Mouse (Mus musculus): ENCODE measurements at regions not wholly inside any gene's neighbourhood (a gene's known extent, or its start where the extent isn't known, plus 50 kb on each side); places are given as distances from the start of the nearest gene placed in this dataset.

DNA sequence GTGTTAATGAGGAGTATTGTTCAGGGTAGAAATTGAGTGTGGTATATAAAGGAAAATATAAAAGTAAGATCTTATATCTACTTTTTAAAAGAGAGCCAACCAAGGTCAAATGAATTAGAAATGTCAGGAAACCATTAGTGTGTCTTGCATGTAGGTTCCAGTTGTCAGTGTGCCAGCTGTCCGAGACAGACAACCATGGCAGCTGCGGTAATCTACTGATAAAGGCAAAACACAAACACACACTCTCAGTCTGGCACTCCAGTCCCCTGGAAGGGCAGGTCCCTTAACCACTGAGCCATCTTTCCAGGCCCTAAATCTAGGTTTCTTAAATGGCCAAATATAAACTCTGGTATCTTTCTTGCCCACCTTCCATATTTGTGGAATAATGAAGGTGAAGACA is 294.6 kb downstream of the Slc30a10 start:
- H3K36me3 ChIP-seq (ENCODE audit: control insufficient read depth, insufficient read depth, low read length), result no peaks in the 10 kb centered on the region
- no peaks in the 10 kb centered on the region for H3K27me3 ChIP-seq (ENCODE audit: control insufficient read depth, insufficient read depth, low read length)
- ATAC-seq (ENCODE audit: insufficient number of reproducible peaks, low FRiP score, low TSS enrichment, low read depth) (no peak), DNase-seq (ENCODE audit: low spot score) (no peak)
- no peaks in the 10 kb centered on the region for H3K4me1 ChIP-seq (ENCODE audit: control insufficient read depth, insufficient read depth, low read length)
- H3K4me2 ChIP-seq (ENCODE audit: low read depth, severe bottlenecking), result no peak overlapping the region
- H3K9ac ChIP-seq (ENCODE audit: low read length), result no peak overlapping the region
- H3K4me3 ChIP-seq (ENCODE audit: low read depth, low read length), result no peak overlapping the region
- H3K9me3 ChIP-seq (ENCODE audit: control insufficient read depth, low read length), result no peaks in the 10 kb centered on the region
- WGBS, result 94% methylated on average over 2 of the region's 2 CpGs
- H3K27ac ChIP-seq (replicated peaks; ENCODE audit: low read depth, low read length), result no peak overlapping the region

GRCm38 (mm10) chr1:185754486-185755290 is 300.0 kb downstream of the Slc30a10 start:
- WGBS, result 26% methylated on average over 13 of the region's 13 CpGs
- no peak overlapping the region for H3K27ac ChIP-seq (replicated peaks; ENCODE audit: low read depth, low read length)

GRCm38 (mm10) chr1:185757376-185757775 is 302.7 kb downstream of the Slc30a10 start:
- no peaks in the 10 kb centered on the region for H3K9me3 ChIP-seq (ENCODE audit: control insufficient read depth, low read length)
- H3K27ac ChIP-seq (replicated peaks; ENCODE audit: low read depth, low read length), result no peak overlapping the region
- no peak for DNase-seq (ENCODE audit: low spot score)
- no peak overlapping the region for H3K4me3 ChIP-seq (ENCODE audit: low read depth, low read length)
- H3K27me3 ChIP-seq (ENCODE audit: control insufficient read depth, insufficient read depth, low read length), result no peaks in the 10 kb centered on the region
- 86% methylated on average over 2 of the region's 2 CpGs for WGBS
- no peaks in the 10 kb centered on the region for H3K4me1 ChIP-seq (ENCODE audit: control insufficient read depth, insufficient read depth, low read length)
- no peak overlapping the region for H3K9ac ChIP-seq (ENCODE audit: low read length)
- ATAC-seq (ENCODE audit: insufficient number of reproducible peaks, low FRiP score, low TSS enrichment, low read depth), result no peak
- H3K36me3 ChIP-seq (ENCODE audit: control insufficient read depth, insufficient read depth, low read length), result no peaks in the 10 kb centered on the region
- no peak overlapping the region for H3K4me2 ChIP-seq (ENCODE audit: low read depth, severe bottlenecking)

More at GRCm38 (mm10) chr1:185754486-185755290, 300.0 kb downstream of the Slc30a10 start:
- Histone ChIP-seq H3K4me2 (ENCODE audit: low read depth, severe bottlenecking) (no peak overlapping the region), H3K27me3 (ENCODE audit: control insufficient read depth, insufficient read depth, low read length) (no peaks in the 10 kb centered on the region), H3K9ac (ENCODE audit: low read length) (no peak overlapping the region), H3K4me1 (ENCODE audit: control insufficient read depth, insufficient read depth, low read length) (no peaks in the 10 kb centered on the region), H3K4me3 (ENCODE audit: low read depth, low read length) (no peak overlapping the region), H3K36me3 (ENCODE audit: control insufficient read depth, insufficient read depth, low read length) (no peaks in the 10 kb centered on the region), H3K9me3 (ENCODE audit: control insufficient read depth, low read length) (no peaks in the 10 kb centered on the region)
- ATAC-seq (ENCODE audit: insufficient number of reproducible peaks, low FRiP score, low TSS enrichment, low read depth), result peak; percentile 39
- peak; percentile 44 for DNase-seq (ENCODE audit: low spot score)

DNA sequence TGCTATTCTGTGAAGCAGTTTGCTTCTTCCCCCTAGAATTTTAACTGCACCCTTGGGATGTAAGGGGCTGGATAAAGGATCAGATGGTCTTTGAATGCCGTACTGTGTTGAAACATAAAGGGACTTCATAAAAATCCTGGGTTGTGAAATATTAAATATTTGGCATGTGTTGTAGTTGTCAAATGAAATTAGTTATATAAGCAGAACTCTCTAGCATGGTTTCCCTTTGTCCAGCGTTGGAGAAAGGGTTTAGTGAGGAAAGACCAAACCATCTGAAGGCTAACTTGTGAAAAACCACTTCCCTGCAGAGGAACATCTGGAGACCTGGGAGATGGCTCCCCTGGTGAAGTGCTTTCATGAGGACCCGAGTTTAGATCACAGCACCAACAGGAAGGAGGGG is 319.6 kb downstream of the Slc30a10 start:
- no peak overlapping the region for H3K27ac ChIP-seq (replicated peaks; ENCODE audit: low read depth, low read length)
- H3K4me1 ChIP-seq (ENCODE audit: control insufficient read depth, insufficient read depth, low read length), result no peaks in the 10 kb centered on the region
- DNase-seq (ENCODE audit: low spot score) (no peak), ATAC-seq (ENCODE audit: insufficient number of reproducible peaks, low FRiP score, low TSS enrichment, low read depth) (no peak)
- H3K4me2 ChIP-seq (ENCODE audit: low read depth, severe bottlenecking), result no peak overlapping the region
- H3K4me3 ChIP-seq (ENCODE audit: low read depth, low read length), result no peak overlapping the region
- WGBS, result 31% methylated on average over 3 of the region's 3 CpGs
- no peaks in the 10 kb centered on the region for H3K9me3 ChIP-seq (ENCODE audit: control insufficient read depth, low read length)
- no peaks in the 10 kb centered on the region for H3K36me3 ChIP-seq (ENCODE audit: control insufficient read depth, insufficient read depth, low read length)
- H3K27me3 ChIP-seq (ENCODE audit: control insufficient read depth, insufficient read depth, low read length), result no peaks in the 10 kb centered on the region
- H3K9ac ChIP-seq (ENCODE audit: low read length), result no peak overlapping the region

DNA sequence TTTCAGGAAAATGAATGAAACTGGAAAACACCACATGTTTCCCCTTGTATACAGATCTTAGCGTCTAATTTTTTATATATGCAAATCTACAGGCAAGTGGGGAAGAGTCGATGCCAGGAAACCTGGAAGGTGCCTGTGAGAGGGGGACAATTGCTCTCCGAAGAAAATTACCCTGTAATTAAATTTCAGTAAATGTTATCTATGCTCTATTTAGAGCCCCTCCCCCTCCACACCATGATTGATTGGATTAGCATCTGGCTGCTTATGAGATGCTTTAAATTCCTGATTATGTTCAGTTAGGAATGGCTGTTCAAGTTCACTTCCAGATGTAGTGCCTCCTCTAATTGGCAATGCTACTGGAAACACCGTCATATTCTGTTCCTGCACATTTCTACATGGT is 325.0 kb downstream of the Slc30a10 start:
- DNase-seq (ENCODE audit: low spot score) (no peak), ATAC-seq (ENCODE audit: insufficient number of reproducible peaks, low FRiP score, low TSS enrichment, low read depth) (no peak)
- no peak overlapping the region for H3K27ac ChIP-seq (replicated peaks; ENCODE audit: low read depth, low read length)
- 71% methylated on average over 4 of the region's 4 CpGs for WGBS
- H3K9ac ChIP-seq (ENCODE audit: low read length), result no peak overlapping the region
- H3K4me3 ChIP-seq (ENCODE audit: low read depth, low read length), result no peak overlapping the region
- H3K4me2 ChIP-seq (ENCODE audit: low read depth, severe bottlenecking), result no peak overlapping the region
- H3K4me1 ChIP-seq (ENCODE audit: control insufficient read depth, insufficient read depth, low read length), result no peaks in the 10 kb centered on the region
- H3K36me3 ChIP-seq (ENCODE audit: control insufficient read depth, insufficient read depth, low read length), result no peaks in the 10 kb centered on the region
- no peaks in the 10 kb centered on the region for H3K27me3 ChIP-seq (ENCODE audit: control insufficient read depth, insufficient read depth, low read length)
- no peaks in the 10 kb centered on the region for H3K9me3 ChIP-seq (ENCODE audit: control insufficient read depth, low read length)

GRCm38 (mm10) chr1:185802156-185802555 is 315.0 kb downstream of the Lyplal1 start:
- Histone ChIP-seq H3K9ac (ENCODE audit: low read length) (no peak overlapping the region), H3K4me3 (ENCODE audit: low read depth, low read length) (no peak overlapping the region), H3K4me2 (ENCODE audit: low read depth, severe bottlenecking) (no peak overlapping the region), H3K27me3 (ENCODE audit: control insufficient read depth, insufficient read depth, low read length) (no peaks in the 10 kb centered on the region), H3K36me3 (ENCODE audit: control insufficient read depth, insufficient read depth, low read length) (no peaks in the 10 kb centered on the region), H3K4me1 (ENCODE audit: control insufficient read depth, insufficient read depth, low read length) (no peaks in the 10 kb centered on the region), H3K27ac (replicated peaks; ENCODE audit: low read depth, low read length) (no peak overlapping the region), H3K9me3 (ENCODE audit: control insufficient read depth, low read length) (no peaks in the 10 kb centered on the region)
- no peak for ATAC-seq (ENCODE audit: insufficient number of reproducible peaks, low FRiP score, low TSS enrichment, low read depth)
- DNase-seq (ENCODE audit: low spot score), result no peak
- WGBS, result 94% methylated on average over 3 of the region's 3 CpGs

DNA sequence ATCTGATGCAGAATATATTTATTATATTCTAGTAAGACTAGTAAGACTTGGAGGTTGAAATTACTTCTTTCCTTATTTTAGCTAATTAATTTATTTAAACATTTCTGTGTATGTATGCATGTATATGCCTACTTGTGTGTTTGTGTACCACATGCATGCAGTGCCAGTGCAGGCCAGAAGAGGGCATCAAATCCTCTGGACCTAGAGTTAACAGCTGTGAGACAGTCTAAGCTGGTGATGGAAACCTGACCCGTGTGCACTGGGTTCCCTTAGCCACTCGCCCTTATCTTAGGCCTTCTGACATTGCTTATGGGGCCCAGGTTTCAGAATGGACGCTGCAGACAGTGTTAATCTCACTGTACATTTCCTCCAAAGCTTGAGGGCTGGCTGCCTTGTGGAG is 302.2 kb downstream of the Lyplal1 start:
- 92% methylated on average over 3 of the region's 3 CpGs for WGBS
- DNase-seq (ENCODE audit: low spot score), result no peak

DNA sequence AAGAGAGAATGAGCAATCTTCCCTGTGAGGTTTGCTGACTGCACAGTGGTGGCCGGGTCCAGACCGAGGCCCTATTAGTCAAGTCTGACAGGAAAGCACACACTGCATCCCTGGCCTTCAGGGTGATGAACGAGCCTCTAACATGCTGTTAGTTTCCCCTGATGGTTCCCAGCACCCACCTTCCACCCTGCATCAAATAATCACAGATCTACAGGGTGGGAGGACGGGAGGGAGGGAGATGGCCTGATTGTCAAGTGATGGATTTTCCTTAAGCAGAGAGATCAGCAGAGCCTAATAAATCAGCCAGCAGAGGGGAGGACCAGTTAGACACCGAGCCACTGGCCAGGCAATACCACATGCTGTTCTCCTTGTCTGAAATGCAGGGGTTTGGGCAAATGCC is 298.1 kb downstream of the Lyplal1 start:
- H3K9me3 ChIP-seq (ENCODE audit: control insufficient read depth, low read length), result no peaks in the 10 kb centered on the region
- no peaks in the 10 kb centered on the region for H3K36me3 ChIP-seq (ENCODE audit: control insufficient read depth, insufficient read depth, low read length)
- WGBS, result 5% methylated on average over 5 of the region's 5 CpGs
- H3K27ac ChIP-seq (replicated peaks; ENCODE audit: low read depth, low read length), result no peak overlapping the region
- H3K27me3 ChIP-seq (ENCODE audit: control insufficient read depth, insufficient read depth, low read length), result no peaks in the 10 kb centered on the region
- no peak overlapping the region for H3K4me3 ChIP-seq (ENCODE audit: low read depth, low read length)
- peaks cover 11% of the 10 kb centered on the region for H3K4me1 ChIP-seq (ENCODE audit: control insufficient read depth, insufficient read depth, low read length)
- no peak overlapping the region for H3K4me2 ChIP-seq (ENCODE audit: low read depth, severe bottlenecking)
- no peak for ATAC-seq (ENCODE audit: insufficient number of reproducible peaks, low FRiP score, low TSS enrichment, low read depth)
- DNase-seq (ENCODE audit: low spot score), result no peak
- no peak overlapping the region for H3K9ac ChIP-seq (ENCODE audit: low read length)

More for the DNA sequence above, 302.2 kb downstream of the Lyplal1 start:
- Histone ChIP-seq H3K4me3 (ENCODE audit: low read depth, low read length) (no peak overlapping the region), H3K4me2 (ENCODE audit: low read depth, severe bottlenecking) (no peak overlapping the region), H3K9ac (ENCODE audit: low read length) (no peak overlapping the region), H3K4me1 (ENCODE audit: control insufficient read depth, insufficient read depth, low read length) (peaks cover 11% of the 10 kb centered on the region), H3K36me3 (ENCODE audit: control insufficient read depth, insufficient read depth, low read length) (no peaks in the 10 kb centered on the region), H3K27me3 (ENCODE audit: control insufficient read depth, insufficient read depth, low read length) (no peaks in the 10 kb centered on the region), H3K27ac (replicated peaks; ENCODE audit: low read depth, low read length) (no peak overlapping the region), H3K9me3 (ENCODE audit: control insufficient read depth, low read length) (no peaks in the 10 kb centered on the region)
- ATAC-seq (ENCODE audit: insufficient number of reproducible peaks, low FRiP score, low TSS enrichment, low read depth), result no peak

DNA sequence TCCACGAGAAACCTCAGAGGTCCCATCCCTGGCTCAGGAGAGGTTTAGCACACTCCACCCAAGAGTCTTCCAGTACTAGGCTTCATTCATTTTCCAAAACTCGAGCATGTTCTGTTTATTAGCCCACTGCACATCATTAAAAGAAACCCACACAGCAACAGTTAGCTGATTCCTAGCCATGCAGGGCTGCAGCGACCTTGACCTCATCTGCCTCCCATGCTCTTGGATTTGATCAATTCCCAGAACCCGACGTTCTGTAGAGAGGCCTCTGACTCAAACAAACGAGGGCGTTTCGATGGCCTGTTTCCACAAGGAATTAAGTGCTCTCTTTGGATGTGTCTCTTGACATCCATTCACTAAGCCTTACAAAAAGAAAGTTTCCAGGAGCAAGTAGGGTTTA is 294.9 kb downstream of the Lyplal1 start:
- DNase-seq (ENCODE audit: low spot score) (no peak), ATAC-seq (ENCODE audit: insufficient number of reproducible peaks, low FRiP score, low TSS enrichment, low read depth) (no peak)
- H3K36me3 ChIP-seq (ENCODE audit: control insufficient read depth, insufficient read depth, low read length), result no peaks in the 10 kb centered on the region
- 59% methylated on average over 8 of the region's 8 CpGs for WGBS
- H3K9ac ChIP-seq (ENCODE audit: low read length), result no peak overlapping the region
- H3K4me3 ChIP-seq (ENCODE audit: low read depth, low read length), result no peak overlapping the region
- peaks cover 11% of the 10 kb centered on the region for H3K4me1 ChIP-seq (ENCODE audit: control insufficient read depth, insufficient read depth, low read length)
- no peaks in the 10 kb centered on the region for H3K27me3 ChIP-seq (ENCODE audit: control insufficient read depth, insufficient read depth, low read length)
- H3K4me2 ChIP-seq (ENCODE audit: low read depth, severe bottlenecking), result no peak overlapping the region
- H3K27ac ChIP-seq (replicated peaks; ENCODE audit: low read depth, low read length), result no peak overlapping the region
- H3K9me3 ChIP-seq (ENCODE audit: control insufficient read depth, low read length), result no peaks in the 10 kb centered on the region

Data from limb, embryonic 11.5 days (tissue).